12 mouse cellular contexts compared by ENCODE assay signal in genomic region chr2:167512970-167513369, GRCm38 (mm10). TPM values are rescaled to one million over a fixed set of nuclear protein-coding genes. Genes with fewer than 3 reads are reported as not detected.
A peak's percentile ranks its signal among the peaks of the same experiment; 100 is the strongest.
DNase-seq lines count a peak whose midpoint lies in the region; ATAC-seq and TF ChIP-seq lines count a peak whose summit lies in the region.
"Had no signal": no experiment of that assay in that cellular context is flagged by ENCODE, and none has a peak within 500 bp of the region (broad histone marks: within the 10 kb centered on the region; RNA-seq: fewer than 3 reads in every experiment).

No protein-coding gene starts in this region.

- ATAC-seq in hindbrain, postnatal 0 days: no peak
- ATAC-seq in hindbrain, embryonic 11.5 days (ENCODE audit: low FRiP score): no peak
- ATAC-seq in midbrain, embryonic 15.5 days (replicated peaks): no peak
- ATAC-seq: forebrain, embryonic 16.5 days had no signal

- no peak overlapping the region for H3K27ac ChIP-seq in hindbrain, postnatal 0 days
- no peak overlapping the region for H3K27ac ChIP-seq in hindbrain, embryonic 11.5 days (ENCODE audit: low read depth, low read length)
- H3K27ac ChIP-seq in midbrain, embryonic 15.5 days: no peak overlapping the region
- H3K27ac ChIP-seq: heart, embryonic 13.5 days had no signal

- no peak overlapping the region for H3K4me2 ChIP-seq in hindbrain, postnatal 0 days (ENCODE audit: low read depth, low read length)
- no peak overlapping the region for H3K4me2 ChIP-seq in hindbrain, embryonic 11.5 days (replicated peaks; ENCODE audit: low read depth, low read length)
- H3K4me2 ChIP-seq in midbrain, embryonic 15.5 days: no peak overlapping the region
- H3K4me2 ChIP-seq: heart, embryonic 13.5 days had no signal

- no peaks in the 10 kb centered on the region for H3K4me1 ChIP-seq in hindbrain, postnatal 0 days (ENCODE audit: insufficient read depth, low read length)
- H3K4me1 ChIP-seq in hindbrain, embryonic 11.5 days (replicated peaks; ENCODE audit: control insufficient read depth, insufficient read depth, low read length): no peaks in the 10 kb centered on the region
- H3K4me1 ChIP-seq in midbrain, embryonic 15.5 days: no peaks in the 10 kb centered on the region

- no peak overlapping the region for H3K9ac ChIP-seq in hindbrain, postnatal 0 days (replicated peaks; ENCODE audit: low read length)
- no peak overlapping the region for H3K9ac ChIP-seq in hindbrain, embryonic 11.5 days (ENCODE audit: low read depth, low read length)
- H3K9ac ChIP-seq in midbrain, embryonic 15.5 days: no peak overlapping the region
- H3K9ac ChIP-seq: heart, embryonic 13.5 days had no signal

- no peaks in the 10 kb centered on the region for H3K9me3 ChIP-seq in hindbrain, postnatal 0 days (ENCODE audit: low read length)
- H3K9me3 ChIP-seq in hindbrain, embryonic 11.5 days (ENCODE audit: control insufficient read depth, low read length): no peaks in the 10 kb centered on the region
- no peaks in the 10 kb centered on the region for H3K9me3 ChIP-seq in midbrain, embryonic 15.5 days
- H3K9me3 ChIP-seq: heart, embryonic 13.5 days had no signal

- no peak overlapping the region for H3K4me3 ChIP-seq in hindbrain, postnatal 0 days (ENCODE audit: low read length)
- no peak overlapping the region for H3K4me3 ChIP-seq in hindbrain, embryonic 11.5 days (ENCODE audit: low read depth, low read length)
- H3K4me3 ChIP-seq in midbrain, embryonic 15.5 days: no peak overlapping the region
- H3K4me3 ChIP-seq: heart, embryonic 13.5 days had no signal

- DNase-seq in hindbrain, postnatal 0 days (ENCODE audit: low spot score): peak; percentile 20
- DNase-seq in hindbrain, embryonic 11.5 days (ENCODE audit: low spot score): no peak
- peak; percentile 48 for DNase-seq in thymus, postnatal 14 days
- no peak for DNase-seq in thymus, postnatal 36 days
- DNase-seq in brain, adult 2 months (ENCODE audit: low read depth, low spot score): peak; percentile 49
- no peak for DNase-seq in right cerebral cortex, adult 18-20 months
- no peak for DNase-seq in adrenal gland, adult 2 months
- DNase-seq: kidney, adult 9 months; left cerebral cortex, postnatal 4 days had no signal

- WGBS in hindbrain, postnatal 0 days: 86% methylated on average over 5 of the region's 5 CpGs
- WGBS in hindbrain, embryonic 11.5 days: 91% methylated on average over 5 of the region's 5 CpGs
- 93% methylated on average over 5 of the region's 5 CpGs for whole genome bisulfite sequencing in midbrain, embryonic 15.5 days

- H3K36me3 ChIP-seq in hindbrain, postnatal 0 days (ENCODE audit: insufficient read depth, low read length): peaks cover 80% of the 10 kb centered on the region
- peaks cover 25% of the 10 kb centered on the region for H3K36me3 ChIP-seq in hindbrain, embryonic 11.5 days (ENCODE audit: control insufficient read depth, insufficient read depth, low read length)
- peaks cover 68% of the 10 kb centered on the region for H3K36me3 ChIP-seq in midbrain, embryonic 15.5 days (replicated peaks)

- H3K27me3 ChIP-seq in hindbrain, postnatal 0 days (ENCODE audit: insufficient read depth, low read length): no peaks in the 10 kb centered on the region
- H3K27me3 ChIP-seq in hindbrain, embryonic 11.5 days (ENCODE audit: control insufficient read depth, insufficient read depth, low read length): no peaks in the 10 kb centered on the region
- no peaks in the 10 kb centered on the region for H3K27me3 ChIP-seq in midbrain, embryonic 15.5 days (replicated peaks)
- H3K27me3 ChIP-seq: heart, embryonic 13.5 days had no signal

- TF ChIP-seq CTCF in hindbrain, postnatal 0 days (IDR thresholded peaks at IDR 0.05; ENCODE audit: low read depth): peak; percentile 57

RNA-seq across cellular contexts. Expression of gene Spata2, which starts 20.3 kb away (rescaled TPM):
- 41.3 and 45.6 TPM in 2 replicates for total RNA-seq in hindbrain, postnatal 0 days (2014; rRNA removed)
- polyA plus RNA-seq in hindbrain, postnatal 0 days (2015; fragmentation: Nextera tagmentation; extraction: Ambion mirVana): 27.6 and 29.4 TPM in 2 replicates
- polyA plus RNA-seq in hindbrain, embryonic 11.5 days (2014; fragmentation: Nextera tagmentation; extraction: Ambion mirVana): 13.5 and 15.0 TPM in 2 replicates
- 34.3 and 34.7 TPM in 2 replicates for polyA plus RNA-seq in midbrain, embryonic 15.5 days (2015; fragmentation: Nextera tagmentation; extraction: Ambion mirVana)
- 10 to 100 TPM; 33.1 to 35.1 TPM for total RNA-seq in adrenal gland, adult 2 months (2021)
- polyA plus RNA-seq in adrenal gland, adult 2 months (2012; rRNA removed): 29.0 and 30.8 TPM in 2 replicates

RNA-seq across cellular contexts. Expression of gene Rnf114, which starts 20.5 kb away (rescaled TPM):
- total RNA-seq in hindbrain, postnatal 0 days (2014; rRNA removed): 68.7 and 89.6 TPM in 2 replicates
- polyA plus RNA-seq in hindbrain, postnatal 0 days (2015; fragmentation: Nextera tagmentation; extraction: Ambion mirVana): 79.8 and 85.8 TPM in 2 replicates
- 120 and 140 TPM in 2 replicates for polyA plus RNA-seq in hindbrain, embryonic 11.5 days (2014; fragmentation: Nextera tagmentation; extraction: Ambion mirVana)
- 131 and 140 TPM in 2 replicates for polyA plus RNA-seq in midbrain, embryonic 15.5 days (2015; fragmentation: Nextera tagmentation; extraction: Ambion mirVana)
- 10 to 100 TPM; 75.2 to 78.4 TPM for total RNA-seq in adrenal gland, adult 2 months (2021)
- 64.2 and 70.8 TPM in 2 replicates for polyA plus RNA-seq in adrenal gland, adult 2 months (2012; rRNA removed)

RNA-seq across cellular contexts. Expression of gene Snai1, which starts 25.0 kb away (rescaled TPM):
- total RNA-seq in hindbrain, postnatal 0 days (2014; rRNA removed): 0.93 and 1.2 TPM in 2 replicates
- 3.6 and 4.3 TPM in 2 replicates for polyA plus RNA-seq in hindbrain, postnatal 0 days (2015; fragmentation: Nextera tagmentation; extraction: Ambion mirVana)
- 27.6 and 29.5 TPM in 2 replicates for polyA plus RNA-seq in hindbrain, embryonic 11.5 days (2014; fragmentation: Nextera tagmentation; extraction: Ambion mirVana)
- 5.1 and 6.4 TPM in 2 replicates for polyA plus RNA-seq in midbrain, embryonic 15.5 days (2015; fragmentation: Nextera tagmentation; extraction: Ambion mirVana)
- total RNA-seq in adrenal gland, adult 2 months (2021): 10 to 100 TPM in 1 of 2 experiments, 1 to 10 TPM in 1; 6.7 to 10.1 TPM
- polyA plus RNA-seq in adrenal gland, adult 2 months (2012; rRNA removed): 45.2 and 45.3 TPM in 2 replicates

Comparison
In these comparisons a context has a peak if more than half of its experiments do, and no peak if none do; other contexts are left out.
1. DNase-seq: peak in hindbrain, postnatal 0 days (single experiment), thymus, postnatal 14 days (single experiment) and brain, adult 2 months (single experiment); none in hindbrain, embryonic 11.5 days (single experiment), thymus, postnatal 36 days (0 of 2), right cerebral cortex, adult 18-20 months (single experiment) and adrenal gland, adult 2 months (single experiment).